Mouse (Mus musculus): ENCODE data around the gene Ugt1a7c.

GRCm38 (mm10) chr1:88070902-88071301, 24.0 kb upstream of the Ugt1a7c start:
- TF ChIP-seq CTCF (IDR thresholded peaks at IDR 0.05; ENCODE audit: control insufficient read depth, insufficient read depth, insufficient read length) (no peak), USF1 (IDR thresholded peaks at IDR 0.05; ENCODE audit: low read depth) (no peak), MYOG (IDR thresholded peaks at IDR 0.05; ENCODE audit: control insufficient read depth, extremely low read depth, insufficient read length) (no peak)

Data from C2C12 (cell line).